Mouse (Mus musculus) embryonic fibroblast, embryonic 13.5 days (primary cell): ENCODE data around the gene Kirrel3.

Experiments
- CTCF ChIP-seq: IDR thresholded peaks from 2 replicates; pipeline ENCODE4 v1.5.1; 2011; ENCODE audit warnings: mild to moderate bottlenecking, control low read depth, low read length, moderate library complexity, borderline replicate concordance; ENCODE audit not compliant: insufficient read depth
- POLR2A ChIP-seq: IDR thresholded peaks from 2 replicates; pipeline ENCODE4 v1.6.1; 2011; ENCODE audit warnings: low read depth, mild to moderate bottlenecking, control low read depth, low read length, moderate library complexity

DNA sequence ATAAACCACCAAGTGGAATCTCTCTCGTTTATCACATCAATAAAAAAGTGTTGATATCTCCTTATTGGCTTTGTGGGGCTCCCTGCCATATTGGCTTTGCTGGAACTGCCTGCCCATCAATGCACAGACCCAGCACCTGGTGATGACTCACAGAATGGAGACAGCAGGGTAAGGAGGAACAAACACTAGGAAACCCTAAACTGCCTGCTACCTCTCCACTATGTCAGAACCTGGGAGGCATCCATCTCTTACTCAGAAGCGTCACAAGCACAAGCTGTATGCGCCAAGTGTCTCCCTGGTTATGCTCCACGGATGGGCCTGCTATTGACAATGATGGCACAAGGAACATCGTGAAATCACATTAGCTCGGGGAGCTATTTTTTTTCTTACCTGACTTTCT is 33.2 kb downstream of the Kirrel3 start:
- TF ChIP-seq CTCF (no peak), POLR2A (no peak)
